Mouse (Mus musculus) cortical plate, adult 2 months (tissue): ENCODE measurements around the gene Htatip2.

ENCODE experiments used
- CTCF ChIP-seq: fragments of 200-500 bp; IDR thresholded peaks from 2 replicates; pipeline ENCODE4 v1.5.1; 2011; ENCODE audit warnings: mild to moderate bottlenecking, control low read depth, low read length; ENCODE audit not compliant: insufficient read depth; ENCODE audit errors: extremely low read depth
- POLR2A ChIP-seq: fragments of 200-500 bp; IDR thresholded peaks from 2 replicates; pipeline ENCODE4 v1.6.1; 2011; ENCODE audit warnings: mild to moderate bottlenecking, low read length, control low read depth; ENCODE audit not compliant: insufficient read depth; ENCODE audit errors: extremely low read depth

GRCm38 (mm10) chr7:49819393-49819792 is 60.5 kb downstream of the Htatip2 start:
- TF ChIP-seq CTCF (no peak), POLR2A (no peak)
